Mouse (Mus musculus) urinary bladder, adult 18-20 months (tissue): ENCODE measurements at regions not wholly inside any gene's neighbourhood (a gene's known extent, or its start where the extent isn't known, plus 50 kb on each side); places are given as distances from the start of the nearest gene placed in this dataset.
A peak's percentile ranks its signal among the peaks of the same experiment; 100 is the strongest.

Source experiments
- DNase-seq, 2 experiments: peaks; one replicate each; pipeline ENCODE4 v3.0.0; 2022; ENCODE audit warnings: low spot score in 2 of 2, mixed read lengths in 2 of 2

DNA sequence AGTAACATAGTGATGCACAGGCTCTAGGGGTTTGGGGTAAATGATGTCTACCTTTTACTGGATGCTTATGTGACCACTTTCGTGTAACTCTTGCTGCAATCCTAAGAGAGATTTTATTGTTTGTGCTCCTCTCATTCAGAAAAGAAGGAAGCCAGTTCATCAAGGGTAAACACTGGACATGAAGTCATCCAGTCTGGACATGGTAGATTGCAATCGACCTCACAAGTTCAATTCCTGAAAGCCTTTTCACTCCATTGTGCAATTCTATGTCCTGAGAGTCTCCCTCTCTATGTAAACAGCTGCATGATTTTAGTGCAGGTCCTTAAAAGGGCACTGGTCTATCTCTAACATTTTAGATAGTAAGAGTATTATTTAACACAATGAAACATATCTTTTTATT, 73.5 kb upstream of the Gm16223 start:
- no peak for DNase-seq

- no peak for DNase-seq
These were observed 84.2 kb upstream of the Gm16223 start for GRCm38 (mm10) chr5:41983556-41983955.

DNA sequence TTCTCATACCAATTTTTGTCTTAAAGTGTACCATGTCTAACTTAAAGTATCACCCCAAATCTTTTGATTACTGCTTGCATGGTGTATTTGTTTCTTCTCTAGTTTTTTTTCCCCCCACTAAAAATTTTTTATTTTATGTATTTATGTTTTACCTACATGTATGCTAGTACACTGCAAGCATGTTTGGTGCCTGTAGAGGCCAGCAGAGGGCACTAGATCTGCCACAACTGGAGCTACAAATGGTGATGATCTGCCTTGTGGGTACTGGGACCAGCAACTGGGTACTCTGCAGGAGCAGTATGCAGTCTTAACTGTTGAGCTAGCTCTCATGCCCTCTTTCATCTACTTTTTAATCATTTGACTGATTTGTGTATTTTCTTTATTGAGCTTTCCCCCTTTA, 92.2 kb upstream of the Gm16223 start:
- DNase-seq, result no peak

DNA sequence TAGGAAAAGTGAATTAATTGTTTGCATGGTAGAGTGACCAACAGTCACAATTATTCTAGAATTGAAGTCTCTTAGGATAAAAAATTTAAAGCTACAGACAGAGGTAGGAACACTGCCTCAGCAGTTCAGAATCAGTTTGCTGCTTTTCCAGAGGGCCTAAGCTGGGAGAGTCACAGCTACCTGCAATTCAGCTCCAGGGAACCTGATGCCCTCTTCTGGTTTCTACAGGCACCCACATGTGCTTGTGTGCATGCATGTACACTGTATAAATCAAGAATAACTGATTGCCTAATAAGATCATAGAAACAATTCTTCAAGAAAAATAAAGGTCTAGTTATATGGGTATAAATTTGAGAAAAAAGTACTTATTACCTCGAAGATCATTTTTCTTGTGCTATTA, 96.6 kb upstream of the Gm16223 start:
- no peak for DNase-seq

DNA sequence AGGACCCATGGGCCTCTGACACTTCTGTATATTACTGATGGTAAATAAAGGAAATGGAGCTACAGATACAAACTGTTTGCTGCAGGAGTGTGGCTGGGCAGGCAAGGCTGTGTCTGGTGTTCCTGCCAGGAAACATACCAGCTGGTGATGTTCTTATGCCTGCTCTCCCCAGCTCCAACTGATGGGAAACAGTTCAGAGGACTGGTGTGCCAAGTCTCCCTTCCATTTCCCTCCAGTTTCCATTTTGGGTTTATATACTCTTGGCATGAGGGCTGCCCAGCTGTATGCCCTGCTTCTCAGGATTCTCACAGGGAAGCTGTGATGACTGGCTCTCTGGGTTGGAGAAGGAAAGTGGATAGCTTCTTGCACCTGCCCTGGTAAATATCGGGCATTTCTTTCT, 100.8 kb upstream of the Gm16223 start:
- DNase-seq, result no peak

GRCm38 (mm10) chr5:41947114-41947640, 103.1 kb upstream of the Bod1l start:
- DNase-seq, result no peak

- no peak for DNase-seq
These were observed 99.3 kb upstream of the Bod1l start for GRCm38 (mm10) chr5:41943399-41943798.

- no peak for DNase-seq
These were observed 98.0 kb upstream of the Bod1l start for GRCm38 (mm10) chr5:41942131-41942530.

GRCm38 (mm10) chr5:41941216-41941615, 97.1 kb upstream of the Bod1l start:
- no peak for DNase-seq

DNA sequence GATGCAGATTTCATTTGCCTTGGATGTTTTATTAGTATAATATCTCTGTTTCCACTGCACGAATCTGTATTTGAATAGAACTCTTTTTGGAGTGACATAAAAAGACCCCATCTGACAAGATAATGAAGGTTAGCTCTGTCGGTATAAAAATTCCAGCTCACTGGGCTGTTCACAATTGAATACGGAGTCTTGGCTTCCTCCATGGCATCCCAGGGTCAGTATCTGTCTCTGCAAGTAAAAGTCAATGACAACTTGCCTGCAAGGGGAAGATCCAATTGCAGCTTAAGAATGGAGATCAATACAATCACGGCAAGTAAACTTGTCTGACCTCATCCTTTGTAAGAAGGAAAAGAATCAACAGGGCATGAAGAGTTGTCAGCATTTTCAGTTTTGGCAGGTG, 95.6 kb upstream of the Bod1l start:
- no peak for DNase-seq

DNA sequence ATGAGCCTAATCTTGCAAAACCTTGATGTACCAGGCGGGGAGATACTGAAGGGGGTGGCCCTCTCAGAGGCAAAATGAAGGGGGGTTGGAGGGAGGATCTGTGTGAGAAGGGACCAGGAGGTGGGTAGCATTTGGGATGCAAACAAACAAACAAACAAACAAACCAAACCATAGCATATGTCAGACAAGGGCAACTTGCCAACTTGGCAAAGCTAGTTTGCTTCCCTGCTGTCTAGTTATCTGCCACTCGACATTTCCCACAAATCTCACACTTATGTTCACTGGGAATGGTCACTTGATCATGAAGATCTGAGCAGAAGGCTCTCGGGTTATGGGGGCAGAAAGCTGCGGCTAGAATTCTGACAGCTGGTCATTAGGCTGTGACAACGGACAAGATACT, 65.9 kb upstream of the Bod1l start:
- no peak for DNase-seq

DNA sequence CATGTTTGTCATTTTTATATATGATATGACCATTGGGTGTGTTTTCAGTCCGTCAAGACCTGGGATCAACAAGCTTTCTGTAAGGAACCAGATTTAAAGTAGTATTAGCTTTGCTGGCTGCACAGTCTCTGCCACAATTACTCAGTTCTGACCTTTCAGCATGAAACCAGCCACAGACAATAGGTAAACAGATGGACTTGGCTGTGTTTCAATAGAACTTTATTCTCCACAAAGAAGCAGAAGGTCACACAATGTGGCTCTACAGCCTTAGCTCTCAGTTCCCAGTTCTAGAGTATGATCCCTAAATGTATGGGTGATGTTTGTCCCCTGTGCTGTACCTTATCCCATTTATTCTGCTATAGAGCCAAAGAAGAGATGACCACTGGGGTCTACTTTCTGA, 63.6 kb upstream of the Bod1l start:
- no peak for DNase-seq

DNA sequence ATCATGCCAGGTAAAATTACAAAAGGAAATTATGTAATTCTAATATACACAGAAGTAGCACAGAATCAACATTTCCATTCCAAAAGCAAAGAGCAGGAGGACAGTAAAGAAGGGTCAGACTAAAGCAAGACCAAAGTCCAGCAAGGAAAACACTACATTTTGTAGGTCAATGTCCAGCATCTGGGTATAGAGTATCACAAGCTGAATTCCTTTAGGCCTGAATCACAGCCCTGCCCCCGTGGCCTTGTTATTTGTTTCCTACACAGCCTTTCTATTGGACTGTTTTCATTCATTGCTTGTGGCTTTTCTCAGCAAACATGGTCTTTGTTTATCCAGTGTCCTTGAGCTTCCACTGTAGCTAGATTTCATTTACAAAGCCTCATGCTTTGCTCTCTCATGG, 60.4 kb upstream of the Bod1l start:
- peak in 1 of 2 experiments; percentile 20 for DNase-seq

DNA sequence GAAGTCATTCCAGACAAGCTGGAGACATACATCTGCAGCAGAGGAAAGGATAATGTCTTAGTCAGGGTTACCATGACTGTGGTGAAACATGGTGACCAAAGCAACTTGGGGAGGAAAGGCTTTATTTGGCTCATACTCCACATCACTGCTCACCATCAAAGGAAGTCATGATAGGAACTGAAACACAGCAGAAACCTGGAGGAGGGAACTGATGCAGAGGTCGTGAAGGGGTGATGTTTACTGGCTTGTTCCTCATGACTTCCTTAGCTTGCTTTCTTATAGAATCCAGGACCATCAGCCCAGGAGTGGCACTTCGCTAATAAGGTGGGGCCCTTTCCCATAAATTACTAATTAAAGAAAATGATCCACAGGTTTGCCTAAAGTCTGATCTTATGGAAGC, 55.1 kb upstream of the Bod1l start:
- no peak for DNase-seq

DNA sequence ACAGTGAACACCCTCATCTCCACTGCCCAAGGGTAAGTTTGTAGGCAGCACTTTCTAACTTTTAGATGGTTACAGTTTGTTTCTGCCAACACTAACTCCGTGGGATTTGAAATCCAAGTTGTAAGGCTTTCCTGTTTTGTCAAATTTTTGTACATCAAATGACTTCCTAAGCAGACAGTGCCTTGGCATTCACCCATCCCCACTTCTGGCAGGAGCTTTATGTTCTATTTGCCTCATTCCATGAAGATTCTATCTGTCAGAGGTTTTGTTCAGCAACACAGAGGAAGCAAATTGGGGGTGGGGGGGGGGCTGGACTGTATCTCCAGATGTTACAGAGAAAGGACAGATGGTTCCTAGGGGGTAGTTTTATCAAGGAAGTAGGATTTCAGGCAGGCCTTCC, 54.6 kb upstream of the Bod1l start:
- DNase-seq, result no peak
